Mouse (Mus musculus): ENCODE measurements around the gene Itpr1.

Gene Itpr1

GRCm38 (mm10) chr6:108401412-108401955 is 188.6 kb downstream of the Itpr1 start:
- no peak for DNase-seq

- DNase-seq = no peak
These were observed 191.8 kb downstream of the Itpr1 start for GRCm38 (mm10) chr6:108404736-108405135.

GRCm38 (mm10) chr6:108408053-108408452 is 195.2 kb downstream of the Itpr1 start:
- DNase-seq = peak; percentile 38

- no peak for DNase-seq
These were observed 195.8 kb downstream of the Itpr1 start for GRCm38 (mm10) chr6:108408726-108409125.

GRCm38 (mm10) chr6:108410771-108411170 is 197.9 kb downstream of the Itpr1 start:
- DNase-seq = no peak

GRCm38 (mm10) chr6:108411201-108411600 is 198.3 kb downstream of the Itpr1 start:
- no peak for DNase-seq

GRCm38 (mm10) chr6:108413006-108413405 is 200.1 kb downstream of the Itpr1 start:
- DNase-seq = no peak

- DNase-seq = no peak
These were observed 200.7 kb downstream of the Itpr1 start for GRCm38 (mm10) chr6:108413593-108413992.

- no peak for DNase-seq
These were observed 203.0 kb downstream of the Itpr1 start for GRCm38 (mm10) chr6:108415847-108416246.

GRCm38 (mm10) chr6:108417508-108417907 is 204.6 kb downstream of the Itpr1 start:
- DNase-seq = peak; percentile 61

GRCm38 (mm10) chr6:108418218-108418617 is 205.3 kb downstream of the Itpr1 start:
- DNase-seq = no peak

GRCm38 (mm10) chr6:108424749-108425584 is 212.1 kb downstream of the Itpr1 start:
- no peak for DNase-seq

- DNase-seq = peak; percentile 88
These were observed 213.9 kb downstream of the Itpr1 start for GRCm38 (mm10) chr6:108426789-108427188.

GRCm38 (mm10) chr6:108428383-108428782 is 215.5 kb downstream of the Itpr1 start:
- DNase-seq = no peak

GRCm38 (mm10) chr6:108429950-108430349 is 217.1 kb downstream of the Itpr1 start:
- DNase-seq = peak; percentile 75

GRCm38 (mm10) chr6:108431193-108431592 is 218.3 kb downstream of the Itpr1 start:
- DNase-seq = no peak

GRCm38 (mm10) chr6:108432836-108433235 is 219.9 kb downstream of the Itpr1 start:
- no peak for DNase-seq

GRCm38 (mm10) chr6:108434816-108435215 is 221.9 kb downstream of the Itpr1 start:
- no peak for DNase-seq

- DNase-seq = no peak
These were observed 222.6 kb downstream of the Itpr1 start for GRCm38 (mm10) chr6:108435467-108435866.

- DNase-seq = no peak
These were observed 223.7 kb downstream of the Itpr1 start for GRCm38 (mm10) chr6:108436608-108437007.

- no peak for DNase-seq
These were observed 228.4 kb downstream of the Itpr1 start for GRCm38 (mm10) chr6:108441290-108441689.

- peak; percentile 68 for DNase-seq
These were observed 229.4 kb downstream of the Itpr1 start for GRCm38 (mm10) chr6:108442291-108442690.

- no peak for DNase-seq
These were observed 231.5 kb downstream of the Itpr1 start for GRCm38 (mm10) chr6:108444435-108444834.

- DNase-seq = peak; percentile 73
These were observed 232.1 kb downstream of the Itpr1 start for GRCm38 (mm10) chr6:108445006-108445405.

Data from kidney, adult 18-20 months (tissue).